Mouse (Mus musculus) cortical plate, adult 2 months (tissue): ENCODE measurements around the gene Bmpr1a. TPM values are rescaled to one million over a fixed set of nuclear protein-coding genes. Genes with fewer than 3 reads are reported as not detected.

Experiments used
- H3K27ac ChIP-seq: fragments of 200-500 bp; 2 replicates; pipeline ENCODE4 v1.5.1; 2012; ENCODE audit warnings: low read length, control low read depth, inconsistent platforms; ENCODE audit not compliant: insufficient read depth
- H3K4me1 ChIP-seq: fragments of 200-500 bp; 2 replicates; pipeline ENCODE4 v1.6.1; 2011; ENCODE audit warnings: low read length; ENCODE audit not compliant: control insufficient read depth, insufficient read depth
- H3K4me3 ChIP-seq: fragments of 200-500 bp; 2 replicates; pipeline ENCODE4 v1.5.1; 2011; ENCODE audit warnings: mild to moderate bottlenecking, low read length, control low read depth; ENCODE audit not compliant: insufficient read depth
- CTCF ChIP-seq: fragments of 200-500 bp; IDR thresholded peaks from 2 replicates; pipeline ENCODE4 v1.5.1; 2011; ENCODE audit warnings: mild to moderate bottlenecking, control low read depth, low read length; ENCODE audit not compliant: insufficient read depth; ENCODE audit errors: extremely low read depth
- POLR2A ChIP-seq: fragments of 200-500 bp; IDR thresholded peaks from 2 replicates; pipeline ENCODE4 v1.6.1; 2011; ENCODE audit warnings: mild to moderate bottlenecking, low read length, control low read depth; ENCODE audit not compliant: insufficient read depth; ENCODE audit errors: extremely low read depth
- polyA plus RNA-seq: library from polyadenylated mRNA; depleted of rRNA; stranded (reverse); fragments of >200 nt; gene quantifications from 2 replicates; pipeline ENCODE4 v1.2.3, GENCODE M21; 2012

Gene Bmpr1a
- polyA plus RNA-seq, 1 experiment, result 21.5 TPM

- Histone ChIP-seq H3K27ac (no peak overlapping the region), H3K4me1 (peaks cover 3% of the 10 kb centered on the region; the same call in 1 of the 2 replicates), H3K4me3 (no peak overlapping the region)
- TF ChIP-seq POLR2A, result no peak
- no peak for TF ChIP-seq CTCF
Measured at GRCm38 (mm10) chr14:34508842-34509439, 5.8 kb upstream of the Bmpr1a start.

- peaks cover 3% of the 10 kb centered on the region; the same call in 1 of the 2 replicates for H3K4me1 ChIP-seq
- no peak overlapping the region for H3K27ac ChIP-seq
- TF ChIP-seq POLR2A (no peak), CTCF (no peak)
- no peak overlapping the region for H3K4me3 ChIP-seq
Measured at GRCm38 (mm10) chr14:34508187-34508840, 5.2 kb upstream of the Bmpr1a start.

- H3K27ac ChIP-seq, result no peak overlapping the region
Measured at GRCm38 (mm10) chr14:34505309-34505708, 2.2 kb upstream of the Bmpr1a start.

GRCm38 (mm10) chr14:34504377-34504776 lies 1.2 kb upstream of the Bmpr1a start:
- Histone ChIP-seq H3K27ac (no peak overlapping the region), H3K4me3 (no peak overlapping the region; the same call in 1 of the 2 replicates), H3K4me1 (peaks cover 8% of the 10 kb centered on the region; the same call in 1 of the 2 replicates)
- TF ChIP-seq POLR2A, result no peak
- no peak for TF ChIP-seq CTCF

More at GRCm38 (mm10) chr14:34505309-34505708, 2.2 kb upstream of the Bmpr1a start:
- TF ChIP-seq POLR2A (no peak), CTCF (no peak)
- Histone ChIP-seq H3K4me3 (no peak overlapping the region), H3K4me1 (peaks cover 5% of the 10 kb centered on the region; the same call in 1 of the 2 replicates)

GRCm38 (mm10) chr14:34503759-34504158 lies 618 bp upstream of the Bmpr1a start:
- Histone ChIP-seq H3K27ac (no peak overlapping the region), H3K4me3 (peak overlapping the region; percentile 81; the same call in 1 of the 2 replicates), H3K4me1 (peaks cover 6% of the 10 kb centered on the region; the same call in 1 of the 2 replicates)
- TF ChIP-seq POLR2A, result no peak
- TF ChIP-seq CTCF, result no peak

- peak overlapping the region; percentile 97 for H3K27ac ChIP-seq
- no peak for TF ChIP-seq CTCF
- TF ChIP-seq POLR2A, result peak; percentile 36; the same call in 1 of the 2 replicates
- peak overlapping the region; percentile 81 for H3K4me3 ChIP-seq
- H3K4me1 ChIP-seq, result peaks cover 5% of the 10 kb centered on the region; the same call in 1 of the 2 replicates
Measured at GRCm38 (mm10) chr14:34502475-34503324, 441 bp downstream of the Bmpr1a start.

- TF ChIP-seq CTCF (no peak), POLR2A (no peak)
- H3K27ac ChIP-seq, result peak overlapping the region; percentile 94
- H3K4me1 ChIP-seq, result peaks cover 5% of the 10 kb centered on the region; the same call in 1 of the 2 replicates
- peak overlapping the region; percentile 81 for H3K4me3 ChIP-seq
Measured at GRCm38 (mm10) chr14:34501804-34502474, 1.2 kb downstream of the Bmpr1a start.

GRCm38 (mm10) chr14:34501447-34501803 lies 1.7 kb downstream of the Bmpr1a start:
- H3K4me1 ChIP-seq, result peaks cover 5% of the 10 kb centered on the region; the same call in 1 of the 2 replicates
- TF ChIP-seq POLR2A (no peak), CTCF (no peak)
- H3K27ac ChIP-seq, result no peak overlapping the region
- peak overlapping the region; percentile 81 for H3K4me3 ChIP-seq

GRCm38 (mm10) chr14:34500309-34500708 lies 2.8 kb downstream of the Bmpr1a start:
- peaks cover 5% of the 10 kb centered on the region; the same call in 1 of the 2 replicates for H3K4me1 ChIP-seq
- TF ChIP-seq POLR2A (no peak), CTCF (no peak)
- H3K27ac ChIP-seq, result no peak overlapping the region
- no peak overlapping the region for H3K4me3 ChIP-seq
